Mouse (Mus musculus): ENCODE results near the gene Ift81. TPM values are rescaled to one million over a fixed set of nuclear protein-coding genes. Genes with fewer than 3 reads are reported as not detected.
A peak's percentile ranks its signal among the peaks of the same experiment; 100 is the strongest.

Ift81 gene
- polyA plus RNA-seq, 1 experiment from 2014 or later = 17.4 TPM

DNA sequence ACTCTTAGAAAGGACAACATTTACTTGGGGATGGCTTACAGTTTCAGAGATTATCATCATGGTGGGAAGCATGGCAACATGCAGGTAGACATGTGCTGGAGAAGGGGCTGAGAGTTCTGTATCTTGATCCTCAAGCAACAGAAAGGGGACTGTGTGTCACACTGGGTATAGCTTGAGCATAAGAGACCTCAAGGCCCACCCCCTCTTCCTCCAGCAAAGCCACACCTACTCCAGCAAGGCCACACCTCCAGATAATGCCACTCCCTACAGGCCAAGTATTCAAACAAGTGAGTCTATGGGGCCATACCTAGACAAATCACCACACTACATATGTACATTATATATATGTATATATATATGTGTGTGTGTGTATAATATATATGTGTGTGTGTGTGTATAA lies 106.9 kb downstream of the Ift81 start:
- Histone ChIP-seq H3K4me3 (ENCODE audit: low read depth, low read length) (no peak overlapping the region), H3K9ac (ENCODE audit: low read length) (no peak overlapping the region)
- no peak for ATAC-seq (ENCODE audit: low FRiP score, low TSS enrichment)

DNA sequence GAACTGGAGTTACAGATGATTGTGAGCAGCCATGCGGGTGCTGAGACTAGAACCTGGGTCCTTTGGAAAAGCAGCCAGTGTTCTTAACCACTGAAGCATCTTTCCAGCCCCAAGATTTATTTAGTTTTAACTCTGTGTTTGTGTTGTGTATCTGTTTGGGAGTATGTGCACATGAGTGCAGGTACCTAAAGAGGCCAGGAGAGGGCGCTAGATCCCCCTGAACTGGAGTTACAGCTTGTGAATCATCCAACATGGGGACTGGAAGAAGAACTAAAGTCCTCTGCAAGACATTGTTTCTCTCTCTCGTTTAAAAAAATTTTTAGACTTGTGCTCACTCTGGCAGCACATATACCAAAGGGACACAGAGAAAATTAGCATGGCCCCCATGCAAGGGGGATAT lies 107.9 kb downstream of the Ift81 start:
- no peak for ATAC-seq (ENCODE audit: low FRiP score, low TSS enrichment)
- no peak for DNase-seq (ENCODE audit: low spot score)
- Histone ChIP-seq H3K9me3 (ENCODE audit: control insufficient read depth, low read length) (no peaks in the 10 kb centered on the region), H3K27me3 (ENCODE audit: control insufficient read depth, insufficient read depth, low read length) (no peaks in the 10 kb centered on the region), H3K27ac (replicated peaks) (no peak overlapping the region), H3K4me3 (ENCODE audit: low read depth, low read length) (no peak overlapping the region), H3K4me1 (replicated peaks; ENCODE audit: control insufficient read depth, insufficient read depth) (peaks cover 5% of the 10 kb centered on the region; the same call in 1 of the 2 replicates), H3K4me2 (replicated peaks; ENCODE audit: low read depth) (no peak overlapping the region), H3K9ac (ENCODE audit: low read length) (no peak overlapping the region), H3K36me3 (ENCODE audit: control insufficient read depth, insufficient read depth, low read length) (no peaks in the 10 kb centered on the region)
- TF ChIP-seq EP300 (optimal IDR thresholded peaks at IDR 0.05) = no peak
- TF ChIP-seq CTCF (IDR thresholded peaks at IDR 0.05; ENCODE audit: low read depth) = peak; percentile 53
- WGBS = 82% methylated on average over 3 of the region's 3 CpGs

More for the DNA sequence above, 106.9 kb downstream of the Ift81 start:
- Histone ChIP-seq H3K4me2 (replicated peaks; ENCODE audit: low read depth) (no peak overlapping the region), H3K27ac (replicated peaks) (no peak overlapping the region), H3K4me1 (replicated peaks; ENCODE audit: control insufficient read depth, insufficient read depth) (peaks cover 5% of the 10 kb centered on the region; the same call in 1 of the 2 replicates), H3K9me3 (ENCODE audit: control insufficient read depth, low read length) (no peaks in the 10 kb centered on the region), H3K36me3 (ENCODE audit: control insufficient read depth, insufficient read depth, low read length) (no peaks in the 10 kb centered on the region), H3K27me3 (ENCODE audit: control insufficient read depth, insufficient read depth, low read length) (no peaks in the 10 kb centered on the region)
- TF ChIP-seq CTCF (IDR thresholded peaks at IDR 0.05; ENCODE audit: low read depth) (no peak), EP300 (optimal IDR thresholded peaks at IDR 0.05) (no peak)
- DNase-seq (ENCODE audit: low spot score) = no peak

DNA sequence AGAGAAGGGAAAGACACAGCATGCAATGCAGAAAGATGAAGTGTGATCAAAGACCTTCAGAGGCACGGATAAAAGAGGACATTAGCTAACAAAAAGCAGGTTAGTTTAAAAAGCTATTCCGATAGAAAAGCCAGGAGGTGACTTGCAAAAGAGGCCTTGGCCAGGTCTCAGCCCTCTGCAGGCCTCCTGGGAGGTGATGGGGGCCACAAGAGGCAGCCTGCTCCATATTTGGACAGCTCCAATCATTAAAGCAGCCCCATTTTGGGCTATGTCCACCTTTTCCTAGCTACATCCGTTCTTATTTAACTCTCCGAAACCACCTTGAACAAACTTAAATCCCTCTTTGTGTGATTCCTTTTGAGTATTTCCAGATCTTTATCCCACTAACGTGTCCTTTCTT lies 108.8 kb downstream of the Ift81 start:
- 70% methylated on average over 5 of the region's 5 CpGs for WGBS
- Histone ChIP-seq H3K4me2 (replicated peaks; ENCODE audit: low read depth) (no peak overlapping the region), H3K36me3 (ENCODE audit: control insufficient read depth, insufficient read depth, low read length) (no peaks in the 10 kb centered on the region), H3K27ac (replicated peaks) (no peak overlapping the region), H3K9ac (ENCODE audit: low read length) (no peak overlapping the region), H3K9me3 (ENCODE audit: control insufficient read depth, low read length) (no peaks in the 10 kb centered on the region), H3K27me3 (ENCODE audit: control insufficient read depth, insufficient read depth, low read length) (no peaks in the 10 kb centered on the region), H3K4me3 (ENCODE audit: low read depth, low read length) (no peak overlapping the region), H3K4me1 (replicated peaks; ENCODE audit: control insufficient read depth, insufficient read depth) (no peaks in the 10 kb centered on the region)
- TF ChIP-seq CTCF (IDR thresholded peaks at IDR 0.05; ENCODE audit: low read depth) = no peak
- TF ChIP-seq EP300 (optimal IDR thresholded peaks at IDR 0.05) = no peak
- no peak for DNase-seq (ENCODE audit: low spot score)
- ATAC-seq (ENCODE audit: low FRiP score, low TSS enrichment) = no peak

DNA sequence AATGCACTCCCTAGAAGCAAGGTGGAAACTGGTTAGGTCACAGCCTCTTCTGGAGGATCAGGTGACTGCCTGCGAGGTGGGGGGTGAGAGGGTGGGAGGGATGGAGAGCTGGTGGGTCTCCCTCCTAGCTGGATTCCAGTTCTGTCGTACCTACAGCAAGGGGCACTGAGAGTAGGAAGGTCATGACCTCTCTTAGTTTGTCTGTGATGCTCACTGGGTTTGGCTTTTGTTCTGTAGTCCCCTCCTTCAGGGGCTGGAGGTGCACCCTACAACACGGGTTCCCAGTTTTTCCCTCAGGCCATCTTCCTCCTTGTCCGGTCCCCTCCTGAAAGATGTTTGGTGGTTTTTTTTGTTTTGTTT lies 110.6 kb downstream of the Ift81 start:
- H3K27me3 ChIP-seq (ENCODE audit: control insufficient read depth, insufficient read depth, low read length) = no peaks in the 10 kb centered on the region

DNA sequence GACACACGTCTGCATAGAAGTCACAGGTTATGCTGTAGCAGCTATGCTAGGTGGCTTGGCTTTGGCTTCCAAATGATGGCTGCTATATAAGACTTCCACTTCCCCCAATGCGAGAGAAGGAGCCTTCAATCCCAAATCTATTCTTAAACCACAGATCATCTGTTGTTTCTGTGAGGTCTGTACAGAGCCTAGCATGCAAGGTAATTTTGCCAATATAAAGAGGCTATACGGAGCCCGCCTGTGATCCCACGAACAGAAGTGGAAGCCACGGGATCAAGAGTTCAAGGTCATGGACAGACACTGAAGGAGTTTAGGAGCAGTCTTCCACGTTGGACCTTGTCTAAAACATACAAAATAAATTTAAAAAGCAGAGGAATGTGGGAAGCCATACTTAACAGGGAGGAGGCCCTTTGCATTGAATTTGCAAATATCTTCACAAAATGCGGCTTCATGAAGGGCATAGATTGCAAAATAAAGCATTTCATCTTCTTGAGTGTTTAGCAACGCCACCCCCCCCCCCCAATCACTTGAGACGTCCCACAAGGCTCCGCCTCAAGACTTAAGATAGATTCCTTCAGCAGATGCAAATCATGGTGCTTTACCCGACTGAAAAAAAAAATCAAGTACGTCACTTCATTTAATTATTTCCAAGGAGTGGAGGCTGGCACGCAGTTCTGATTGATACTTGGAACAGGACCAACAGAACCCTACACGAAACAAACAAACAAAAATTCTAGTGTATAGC lies 111.1 kb downstream of the Ift81 start:
- ATAC-seq (ENCODE audit: low FRiP score, low TSS enrichment) = no peak
- peak overlapping the region; percentile 91 for H3K4me2 ChIP-seq (replicated peaks; ENCODE audit: low read depth)
- H3K4me3 ChIP-seq (ENCODE audit: low read depth, low read length) = peak overlapping the region; percentile 98
- DNase-seq (ENCODE audit: low spot score) = no peak
- peak overlapping the region; percentile 100 for H3K27ac ChIP-seq (replicated peaks)
- no peaks in the 10 kb centered on the region for H3K36me3 ChIP-seq (ENCODE audit: control insufficient read depth, insufficient read depth, low read length)
- peak overlapping the region; percentile 99 for H3K9ac ChIP-seq (ENCODE audit: low read length)
- H3K4me1 ChIP-seq (replicated peaks; ENCODE audit: control insufficient read depth, insufficient read depth) = no peaks in the 10 kb centered on the region; the same call in 1 of the 2 replicates
- WGBS = 50% methylated on average over 15 of the region's 15 CpGs
- TF ChIP-seq EP300 (optimal IDR thresholded peaks at IDR 0.05) = no peak
- no peak for TF ChIP-seq CTCF (IDR thresholded peaks at IDR 0.05; ENCODE audit: low read depth)
- H3K27me3 ChIP-seq (ENCODE audit: control insufficient read depth, insufficient read depth, low read length) = no peaks in the 10 kb centered on the region
- no peaks in the 10 kb centered on the region for H3K9me3 ChIP-seq (ENCODE audit: control insufficient read depth, low read length)

More for the DNA sequence above, 110.6 kb downstream of the Ift81 start:
- H3K4me2 ChIP-seq (replicated peaks; ENCODE audit: low read depth) = no peak overlapping the region
- DNase-seq (ENCODE audit: low spot score) (no peak), ATAC-seq (ENCODE audit: low FRiP score, low TSS enrichment) (no peak)
- no peaks in the 10 kb centered on the region for H3K9me3 ChIP-seq (ENCODE audit: control insufficient read depth, low read length)
- no peak overlapping the region for H3K9ac ChIP-seq (ENCODE audit: low read length)
- H3K36me3 ChIP-seq (ENCODE audit: control insufficient read depth, insufficient read depth, low read length) = no peaks in the 10 kb centered on the region
- H3K4me1 ChIP-seq (replicated peaks; ENCODE audit: control insufficient read depth, insufficient read depth) = no peaks in the 10 kb centered on the region
- TF ChIP-seq EP300 (optimal IDR thresholded peaks at IDR 0.05) = no peak
- TF ChIP-seq CTCF (IDR thresholded peaks at IDR 0.05; ENCODE audit: low read depth) = no peak
- no peak overlapping the region for H3K4me3 ChIP-seq (ENCODE audit: low read depth, low read length)
- no peak overlapping the region for H3K27ac ChIP-seq (replicated peaks)
- WGBS = 58% methylated on average over 4 of the region's 4 CpGs
